Mouse (Mus musculus): ENCODE results near the gene Dnajc22. TPM values are rescaled to one million over a fixed set of nuclear protein-coding genes. Genes with fewer than 3 reads are reported as not detected.

The Dnajc22 gene
- polyA plus RNA-seq, 1 experiment, result 0.78 TPM

DNA sequence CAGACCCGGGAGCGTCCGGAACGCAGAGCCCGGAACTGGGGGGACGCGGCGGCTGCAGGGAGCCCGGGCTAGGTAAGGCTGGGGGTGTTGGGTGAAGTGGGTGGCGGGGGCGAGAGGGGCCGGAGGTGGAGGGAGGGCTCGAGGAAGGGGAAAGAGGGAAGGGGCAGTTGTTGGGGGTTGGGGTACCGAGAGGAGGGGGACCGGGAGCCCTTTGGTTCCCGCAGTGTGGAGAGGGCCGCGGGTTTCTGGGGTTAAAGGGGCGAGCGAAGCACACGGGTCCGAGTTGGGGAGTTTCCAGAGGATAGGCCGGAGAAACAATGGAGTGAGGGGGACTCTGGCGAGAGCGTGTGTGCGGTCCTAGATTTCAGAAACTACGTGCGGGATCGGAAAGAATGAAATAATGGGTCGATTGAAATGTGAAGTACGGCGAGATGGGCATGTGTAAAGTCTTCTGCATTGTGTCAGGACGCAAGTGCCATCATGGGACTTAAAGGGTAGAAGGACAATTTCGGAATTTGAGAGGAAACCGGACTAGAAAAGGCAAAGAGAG lies 33.9 kb downstream of the Dnajc22 start:
- no peaks in the 10 kb centered on the region for H3K27me3 ChIP-seq (ENCODE audit: control insufficient read depth, insufficient read depth, insufficient read length)

GRCm38 (mm10) chr15:99127851-99128522 lies 35.0 kb downstream of the Dnajc22 start:
- no peaks in the 10 kb centered on the region for H3K27me3 ChIP-seq (ENCODE audit: control insufficient read depth, insufficient read depth, insufficient read length)
- H3K79me2 ChIP-seq (ENCODE audit: control insufficient read depth, insufficient read depth), result peaks cover 43% of the 10 kb centered on the region
- H3K4me3 ChIP-seq, result peak overlapping the region; percentile 79
- H3K4me2 ChIP-seq (ENCODE audit: low read depth), result peak overlapping the region; percentile 72
- peaks cover 6% of the 10 kb centered on the region for H3K36me3 ChIP-seq (ENCODE audit: control insufficient read depth, insufficient read depth)
- no peak overlapping the region for H3ac ChIP-seq (ENCODE audit: control insufficient read depth, insufficient read length)
- TF ChIP-seq POLR2AphosphoS2 (IDR thresholded peaks at IDR 0.05; ENCODE audit: insufficient read length, low read depth) (no peak), USF1 (IDR thresholded peaks at IDR 0.05; ENCODE audit: low read depth) (no peak), TCF3 (IDR thresholded peaks at IDR 0.05; ENCODE audit: insufficient read length, low read depth) (no peak), REST (IDR thresholded peaks at IDR 0.05; ENCODE audit: insufficient read depth, insufficient read length) (no peak), MAX (IDR thresholded peaks at IDR 0.05; ENCODE audit: low read depth) (no peak), CEBPB (IDR thresholded peaks at IDR 0.05; ENCODE audit: insufficient read depth, poor library complexity, severe bottlenecking) (no peak), E2F4 (IDR thresholded peaks at IDR 0.05; ENCODE audit: insufficient read depth) (no peak), SRF (IDR thresholded peaks at IDR 0.05; ENCODE audit: control insufficient read depth, insufficient read length, low read depth) (no peak), MYOG (IDR thresholded peaks at IDR 0.05; ENCODE audit: control insufficient read depth in 1 of 3, insufficient read depth in 1 of 3, insufficient read length in 2 of 3, low read depth in 2 of 3) (no peak), POLR2A (IDR thresholded peaks at IDR 0.05; ENCODE audit: insufficient read length, low read depth) (no peak)

More for the DNA sequence above, 33.9 kb downstream of the Dnajc22 start:
- H3ac ChIP-seq (ENCODE audit: control insufficient read depth, insufficient read length), result peak overlapping the region; percentile 89
- peak overlapping the region; percentile 79 for H3K4me3 ChIP-seq
- H3K79me2 ChIP-seq (ENCODE audit: control insufficient read depth, insufficient read depth), result peaks cover 32% of the 10 kb centered on the region
- H3K36me3 ChIP-seq (ENCODE audit: control insufficient read depth, insufficient read depth), result no peaks in the 10 kb centered on the region
- H3K4me2 ChIP-seq (ENCODE audit: low read depth), result peak overlapping the region; percentile 72
- TF ChIP-seq E2F4 (IDR thresholded peaks at IDR 0.05; ENCODE audit: insufficient read depth), result no peak
- TF ChIP-seq POLR2AphosphoS2 (IDR thresholded peaks at IDR 0.05; ENCODE audit: insufficient read length, low read depth), result no peak
- no peak for TF ChIP-seq MYOD1 (IDR thresholded peaks at IDR 0.05; ENCODE audit: control insufficient read depth in 1 of 3, insufficient read length in 2 of 3, low read depth in 2 of 3)
- TF ChIP-seq MYOG (IDR thresholded peaks at IDR 0.05; ENCODE audit: control insufficient read depth in 1 of 3, insufficient read depth in 1 of 3, insufficient read length in 2 of 3, low read depth in 2 of 3), result no peak
- no peak for TF ChIP-seq TCF12 (IDR thresholded peaks at IDR 0.05; ENCODE audit: insufficient read depth, poor library complexity, severe bottlenecking)
- TF ChIP-seq TCF3 (IDR thresholded peaks at IDR 0.05; ENCODE audit: insufficient read length, low read depth), result no peak
- no peak for TF ChIP-seq REST (IDR thresholded peaks at IDR 0.05; ENCODE audit: insufficient read depth, insufficient read length)
- TF ChIP-seq MAX (IDR thresholded peaks at IDR 0.05; ENCODE audit: low read depth), result no peak
- no peak for TF ChIP-seq POLR2A (IDR thresholded peaks at IDR 0.05; ENCODE audit: insufficient read length, low read depth)
- TF ChIP-seq CEBPB (IDR thresholded peaks at IDR 0.05; ENCODE audit: insufficient read depth, poor library complexity, severe bottlenecking), result no peak
- no peak for TF ChIP-seq USF1 (IDR thresholded peaks at IDR 0.05; ENCODE audit: low read depth)
- TF ChIP-seq SRF (IDR thresholded peaks at IDR 0.05; ENCODE audit: control insufficient read depth, insufficient read length, low read depth), result no peak

- TF ChIP-seq POLR2A (IDR thresholded peaks at IDR 0.05; ENCODE audit: insufficient read length, low read depth) (no peak), MYOD1 (IDR thresholded peaks at IDR 0.05; ENCODE audit: control insufficient read depth in 1 of 3, insufficient read length in 2 of 3, low read depth in 2 of 3) (peak in 1 of 3 experiments; percentile 14)
- peaks cover 8% of the 10 kb centered on the region for H3K36me3 ChIP-seq (ENCODE audit: control insufficient read depth, insufficient read depth)
- no peak overlapping the region for H3ac ChIP-seq (ENCODE audit: control insufficient read depth, insufficient read length)
- peaks cover 57% of the 10 kb centered on the region for H3K79me2 ChIP-seq (ENCODE audit: control insufficient read depth, insufficient read depth)
- no peak overlapping the region for H3K4me3 ChIP-seq
- H3K4me2 ChIP-seq (ENCODE audit: low read depth), result peak overlapping the region; percentile 52
- no peaks in the 10 kb centered on the region for H3K27me3 ChIP-seq (ENCODE audit: control insufficient read depth, insufficient read depth, insufficient read length)
Observed at GRCm38 (mm10) chr15:99129441-99129840, 36.5 kb downstream of the Dnajc22 start.

DNA sequence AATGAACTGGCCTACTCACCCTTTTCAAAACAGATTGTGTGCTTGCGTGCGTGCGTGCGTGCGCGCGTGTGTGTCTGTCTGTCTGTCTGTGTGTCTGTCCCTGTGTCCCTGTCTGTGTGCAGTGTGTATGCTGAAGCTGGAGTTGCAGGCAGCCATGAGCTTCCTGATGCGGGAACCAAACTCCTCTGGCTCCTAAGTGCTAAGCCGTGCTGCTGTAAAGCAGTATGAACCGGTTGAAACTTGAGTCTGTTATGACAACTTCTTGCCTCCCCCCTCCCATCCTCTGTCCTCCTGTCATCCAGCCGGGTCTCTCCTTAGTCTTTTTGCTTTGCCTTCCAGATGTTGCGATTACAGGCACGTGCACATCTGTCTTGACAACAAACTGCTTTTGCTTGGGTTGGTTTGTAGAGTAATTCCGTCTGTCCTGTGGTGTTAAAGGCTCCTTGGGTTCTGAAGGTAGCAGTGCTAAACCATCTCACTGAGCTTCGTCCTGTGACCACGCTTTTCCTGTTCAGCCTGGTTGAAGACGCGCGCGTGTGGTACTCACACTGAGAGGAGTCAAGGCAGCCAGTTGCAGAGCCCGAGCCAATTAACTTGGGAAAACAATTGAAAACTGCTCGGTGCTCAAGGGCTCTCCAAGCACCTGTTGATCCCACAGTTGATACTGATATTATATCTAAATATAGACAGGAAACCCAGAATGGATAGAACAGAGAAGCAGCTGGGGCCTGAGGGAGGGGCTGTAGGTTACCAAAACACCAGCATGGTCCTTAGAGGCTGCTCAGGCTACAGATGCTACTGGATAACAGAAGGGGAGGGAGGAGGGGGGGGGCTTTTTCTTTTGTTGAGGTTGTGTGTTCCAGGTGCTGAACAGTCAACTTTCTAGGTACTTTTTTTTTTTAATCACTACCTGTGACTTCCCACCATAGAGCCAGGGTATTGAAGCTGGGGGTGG lies 37.3 kb downstream of the Dnajc22 start:
- Histone ChIP-seq H3K4me2 (ENCODE audit: low read depth) (peak overlapping the region; percentile 52), H3K36me3 (ENCODE audit: control insufficient read depth, insufficient read depth) (peaks cover 8% of the 10 kb centered on the region), H3ac (ENCODE audit: control insufficient read depth, insufficient read length) (no peak overlapping the region), H3K27me3 (ENCODE audit: control insufficient read depth, insufficient read depth, insufficient read length) (no peaks in the 10 kb centered on the region), H3K79me2 (ENCODE audit: control insufficient read depth, insufficient read depth) (peaks cover 64% of the 10 kb centered on the region), H3K4me3 (no peak overlapping the region)
- peak in 2 of 3 experiments; percentile 53 to 78 for TF ChIP-seq MYOG (IDR thresholded peaks at IDR 0.05; ENCODE audit: control insufficient read depth in 1 of 3, insufficient read depth in 1 of 3, insufficient read length in 2 of 3, low read depth in 2 of 3)
- peak; percentile 60 to 74 (median 69) for TF ChIP-seq MYOD1 (IDR thresholded peaks at IDR 0.05; ENCODE audit: control insufficient read depth in 1 of 3, insufficient read length in 2 of 3, low read depth in 2 of 3)
- no peak for TF ChIP-seq SRF (IDR thresholded peaks at IDR 0.05; ENCODE audit: control insufficient read depth, insufficient read length, low read depth)
